Mouse (Mus musculus) granulocyte monocyte progenitor cell, adult 5-6 weeks (primary cell): Measurements from ENCODE around the gene Vwa7. TPM values are rescaled to one million over a fixed set of nuclear protein-coding genes. Genes with fewer than 3 reads are reported as not detected.
A peak's percentile ranks its signal among the peaks of the same experiment; 100 is the strongest.

Experiments used
- ATAC-seq: replicated peaks from 2 replicates; pipeline ENCODE4 v1.8.0; 2016; ENCODE audit warnings: mild to moderate bottlenecking, moderate TSS enrichment, inconsistent platforms; ENCODE audit not compliant: poor library complexity, severe bottlenecking
- total RNA-seq, 2 experiments: library from RNA; stranded (forward) in 1 of 2; stranded (reverse) in 1 of 2; fragments of 200-712, 200-1000 nt in 1 of 2; fragments of >200 nt in 1 of 2; fragmentation: Nextera tagmentation in 1 of 2; gene quantifications; 2 replicates each; pipeline ENCODE4 v1.2.3; 2014 to 2017

The Vwa7 gene
- total RNA-seq, 2 experiments from 2014 or later, result 0.19 TPM; not detected in 1

DNA sequence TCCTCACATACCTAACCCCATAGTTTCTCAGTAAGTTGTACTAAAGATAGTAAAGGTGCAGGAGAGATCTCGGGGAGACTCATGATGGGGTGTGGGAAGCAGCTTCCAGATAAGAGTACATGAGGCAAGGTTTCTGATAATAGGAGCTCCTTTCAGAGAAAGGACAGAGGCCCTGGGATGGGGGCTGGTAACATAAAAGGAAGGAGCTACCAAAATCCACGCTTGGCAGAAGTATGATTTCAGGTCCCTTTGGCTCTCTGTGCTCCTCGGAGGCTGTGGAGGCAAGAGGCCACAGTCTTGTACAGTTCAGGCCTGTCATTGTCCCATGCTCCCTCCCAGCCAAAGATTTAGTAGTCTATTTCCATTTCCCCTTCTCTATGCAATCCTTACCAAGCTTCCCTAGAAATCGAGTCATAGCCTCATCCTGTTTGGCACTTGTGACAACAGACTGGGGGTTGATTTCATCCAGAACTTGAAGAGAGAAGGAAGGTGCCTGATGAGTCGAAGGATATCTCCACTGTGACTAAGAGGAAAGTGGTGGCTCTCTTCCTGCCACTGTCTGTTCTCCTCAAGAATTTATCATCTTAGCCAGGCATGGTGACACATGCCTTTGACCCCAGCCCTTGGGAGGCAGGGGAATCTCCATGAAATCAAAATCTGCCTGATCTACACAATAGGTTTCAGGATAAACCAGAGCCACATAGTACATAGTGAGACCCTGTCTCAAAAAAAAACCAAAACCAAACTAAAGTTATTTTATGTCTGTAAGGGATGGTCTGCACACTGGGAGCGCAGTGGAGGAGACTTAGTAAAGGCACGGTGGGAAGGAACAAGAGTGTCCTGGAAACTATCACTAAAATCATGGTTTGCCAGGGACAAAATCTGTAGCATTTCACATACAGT, 28.8 kb downstream of the Vwa7 start:
- no peak for ATAC-seq

- ATAC-seq, result no peak
Measured at GRCm38 (mm10) chr17:35045807-35046680, 29.7 kb downstream of the Vwa7 start.

DNA sequence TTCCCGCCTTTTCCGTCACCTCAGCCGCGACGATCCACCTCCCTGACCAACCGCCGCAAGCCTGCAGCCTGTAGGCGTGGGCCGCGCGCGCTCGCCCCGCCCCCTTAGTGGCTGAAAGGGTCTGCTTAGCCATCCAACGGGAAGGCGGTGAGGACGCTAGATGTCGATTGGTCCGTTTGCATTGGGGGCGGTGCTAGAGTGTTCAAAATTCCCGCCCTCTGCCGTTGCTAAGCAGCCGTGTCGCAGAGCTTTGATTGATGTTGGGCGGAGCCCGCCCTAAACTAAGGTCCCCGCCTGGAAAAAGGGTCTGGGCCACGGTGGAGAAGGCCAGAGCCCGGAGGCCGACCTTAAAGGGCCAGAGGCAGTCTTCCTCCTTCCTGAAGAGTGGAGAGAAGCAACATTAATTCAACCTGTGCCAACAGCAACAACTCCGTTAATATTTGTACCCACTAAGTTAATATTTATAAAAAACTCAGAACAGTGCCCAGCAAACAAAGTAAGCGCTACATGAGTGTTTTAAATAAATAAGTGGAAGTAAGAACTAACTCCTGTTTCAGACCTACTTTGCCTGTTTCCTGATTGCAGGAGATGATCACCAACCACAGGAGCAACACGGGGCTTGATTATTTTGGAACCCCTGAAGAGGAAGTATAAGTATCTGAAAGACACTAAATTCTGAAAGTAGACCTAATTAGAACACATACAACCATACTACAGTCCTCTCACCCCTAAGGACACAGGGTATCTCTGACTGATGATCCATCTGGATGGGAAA, 30.5 kb downstream of the Vwa7 start, which contains the start of gene Msh5:
TSS of gene Msh5 (minus strand) at position 65 of the 775 bp plus-strand sequence.
- ATAC-seq, result peak; percentile 72

GRCm38 (mm10) chr17:35047688-35048087, 31.3 kb downstream of the Vwa7 start:
- peak; percentile 7; the same call in 1 of the 2 replicates for ATAC-seq

DNA sequence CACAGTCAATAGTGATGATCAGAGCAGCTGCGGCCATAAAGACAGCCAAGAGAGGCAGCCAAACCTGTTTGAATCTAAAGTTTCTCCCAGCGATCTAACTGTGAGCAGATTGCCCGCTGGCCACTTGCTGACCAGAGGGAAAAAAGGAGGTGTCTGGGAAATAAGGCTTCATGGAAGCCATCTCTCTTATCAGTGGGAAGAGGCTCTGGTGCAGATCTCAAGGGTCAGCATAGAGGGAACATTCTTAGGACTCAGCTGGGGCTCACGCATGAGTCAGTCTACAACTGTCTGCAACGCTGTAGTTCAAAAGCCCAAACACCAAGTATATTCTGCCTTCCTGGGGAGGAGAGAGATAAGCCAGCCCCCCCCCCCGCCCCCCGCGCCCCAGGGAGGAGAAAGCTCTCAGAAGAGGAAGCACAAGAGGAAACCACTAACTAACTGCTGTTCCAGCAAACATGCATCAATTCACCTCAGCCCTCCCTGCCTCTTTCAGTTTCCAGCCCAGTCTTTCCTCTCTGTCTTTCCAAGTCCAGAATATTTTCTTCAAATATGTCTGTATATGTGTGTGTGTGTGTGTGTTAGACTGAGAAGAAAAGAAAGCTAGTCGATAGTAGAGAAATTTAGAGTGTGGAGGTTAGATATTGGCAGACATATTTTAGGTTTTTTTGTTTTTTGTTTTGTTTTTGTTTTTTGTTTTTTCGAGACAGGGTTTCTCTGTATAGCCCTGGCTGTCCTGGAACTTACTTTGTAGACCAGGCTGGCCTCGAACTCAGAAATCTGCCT, 32.0 kb downstream of the Vwa7 start:
- ATAC-seq, result 0 out of 2 replicates have a peak, but pooled peaks have one; percentile 5

GRCm38 (mm10) chr17:35048932-35049440, 32.6 kb downstream of the Vwa7 start:
- ATAC-seq, result no peak

- ATAC-seq, result peak; percentile 15; the same call in 1 of the 2 replicates
Measured at GRCm38 (mm10) chr17:35049561-35050016, 33.2 kb downstream of the Vwa7 start, which contains the start of gene Clic1. Gene Clic1 (plus strand): TSS chr17:35049966.

GRCm38 (mm10) chr17:35050126-35050750, 33.9 kb downstream of the Vwa7 start:
- peak; percentile 18 for ATAC-seq

GRCm38 (mm10) chr17:35051156-35052086, 35.0 kb downstream of the Vwa7 start:
- peak; percentile 66 for ATAC-seq

GRCm38 (mm10) chr17:35052271-35052798, 36.0 kb downstream of the Vwa7 start:
- ATAC-seq, result no peak

GRCm38 (mm10) chr17:35055691-35056495, 39.5 kb downstream of the Vwa7 start:
- ATAC-seq, result no peak

DNA sequence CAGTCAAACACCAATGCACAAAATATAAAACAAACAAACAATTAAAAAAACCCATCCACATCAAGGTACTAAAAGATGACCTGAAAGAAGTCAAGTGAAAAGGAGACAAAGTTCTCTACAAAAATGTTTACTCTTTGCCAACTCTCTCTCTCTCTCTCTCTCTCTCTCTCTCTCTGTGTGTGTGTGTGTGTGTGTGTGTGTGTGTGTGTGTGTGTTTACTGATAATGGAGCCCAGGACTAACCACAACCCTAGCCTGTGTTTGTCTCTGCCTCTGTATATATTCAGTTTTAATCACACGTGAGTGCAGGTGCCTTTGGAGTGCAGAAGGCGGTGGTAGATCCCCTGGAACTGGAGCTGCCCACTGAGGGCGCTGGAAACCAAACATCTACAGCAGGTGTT, 40.7 kb downstream of the Vwa7 start:
- no peak for ATAC-seq

DNA sequence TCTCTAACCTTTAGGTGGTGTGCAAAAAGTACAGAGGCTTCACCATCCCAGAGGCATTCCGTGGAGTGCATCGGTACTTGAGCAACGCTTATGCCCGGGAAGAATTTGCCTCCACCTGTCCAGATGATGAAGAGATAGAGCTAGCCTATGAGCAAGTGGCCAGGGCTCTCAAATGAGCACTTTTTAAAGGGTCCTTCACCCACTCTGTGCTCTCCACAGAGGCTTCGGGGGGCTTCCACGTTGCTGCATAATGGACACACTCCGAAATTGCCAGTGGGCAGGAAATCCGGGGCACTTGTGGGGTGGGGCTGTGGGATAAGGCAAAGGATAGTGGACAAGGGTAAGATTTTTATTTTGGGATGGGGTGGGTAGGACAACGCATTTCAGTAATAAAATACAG, 41.9 kb downstream of the Vwa7 start:
- ATAC-seq, result no peak

- ATAC-seq, result peak; percentile 83
Measured at GRCm38 (mm10) chr17:35058911-35059892, 42.8 kb downstream of the Vwa7 start, which contains the start of gene Ddah2. Gene Ddah2 (plus strand): TSS chr17:35059035.

DNA sequence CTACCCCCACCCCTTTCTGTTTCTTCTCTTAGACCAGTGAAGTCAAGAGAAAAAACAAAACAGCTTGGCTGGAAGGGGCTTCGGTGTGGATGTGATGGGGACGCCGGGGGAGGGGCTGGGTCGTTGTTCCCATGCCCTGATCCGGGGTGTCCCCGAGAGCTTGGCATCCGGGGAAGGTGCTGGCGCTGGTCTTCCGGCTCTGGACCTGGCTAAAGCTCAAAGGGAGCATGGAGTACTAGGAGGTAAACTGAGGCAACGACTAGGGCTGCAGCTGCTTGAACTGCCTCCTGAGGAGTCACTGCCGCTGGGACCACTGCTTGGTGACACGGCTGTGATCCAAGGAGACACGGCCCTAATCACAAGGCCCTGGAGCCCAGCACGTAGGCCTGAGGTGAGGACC, 43.7 kb downstream of the Vwa7 start:
- no peak for ATAC-seq
